Mouse (Mus musculus) hindbrain, embryonic 13.5 days (tissue): ENCODE measurements around the gene Gm9821. TPM values are rescaled to one million over a fixed set of nuclear protein-coding genes. Genes with fewer than 3 reads are reported as not detected.
A peak's percentile ranks its signal among the peaks of the same experiment; 100 is the strongest.

Source experiments
- ATAC-seq: fragments of 200-750 bp; cut with Nextera tagmentation; 2 replicates; pipeline ENCODE4 v1.8.0; 2017; ENCODE audit warnings: moderate TSS enrichment; ENCODE audit not compliant: low FRiP score
- H3K27ac ChIP-seq: fragments of 300-500 bp; sonication (generic); 2 replicates; pipeline ENCODE4 v1.5.1; 2015; ENCODE audit warnings: inconsistent platforms, mild to moderate bottlenecking, moderate library complexity
- H3K27me3 ChIP-seq: fragments of 300-500 bp; sonication (generic); 2 replicates; pipeline ENCODE4 v1.6.1; 2015; ENCODE audit warnings: mild to moderate bottlenecking, inconsistent platforms
- H3K36me3 ChIP-seq: fragments of 300-500 bp; sonication (generic); 2 replicates; pipeline ENCODE4 v1.6.1; 2015; ENCODE audit warnings: mild to moderate bottlenecking, inconsistent platforms
- H3K4me1 ChIP-seq: fragments of 300-500 bp; sonication (generic); replicated peaks from 2 replicates; pipeline ENCODE4 v1.6.1; 2015; ENCODE audit warnings: inconsistent platforms
- H3K4me2 ChIP-seq: fragments of 300-500 bp; sonication (generic); 2 replicates; pipeline ENCODE4 v1.6.1; 2015; ENCODE audit warnings: inconsistent platforms, mild to moderate bottlenecking, moderate library complexity
- H3K4me3 ChIP-seq: fragments of 300-500 bp; sonication (generic); 2 replicates; pipeline ENCODE4 v1.5.1; 2015; ENCODE audit warnings: mild to moderate bottlenecking, inconsistent platforms
- H3K9ac ChIP-seq: fragments of 300-500 bp; sonication (generic); 2 replicates; pipeline ENCODE4 v1.6.1; 2015; ENCODE audit warnings: mild to moderate bottlenecking, inconsistent platforms
- H3K9me3 ChIP-seq: fragments of 300-500 bp; sonication (generic); 2 replicates; pipeline ENCODE4 v1.6.1; 2016; ENCODE audit warnings: inconsistent platforms
- WGBS: fragments of 180-500 bp; shearing (Covaris S2); methylation state at CpG from one replicate; pipeline ENCODE4 v1.1.7; 2015; 5-methylcytosine and 5-hydroxymethylcytosine counted together
- polyA plus RNA-seq: library from polyadenylated mRNA; unstranded; fragments of >200 nt; fragmentation: Nextera tagmentation; extraction: Ambion mirVana; gene quantifications from 2 replicates; pipeline ENCODE4 v1.2.1, GENCODE M21; 2015

The Gm9821 gene
- polyA plus RNA-seq, 1 experiment from 2014 or later: 0.25 TPM

- Histone ChIP-seq H3K4me1 (peaks cover 68% of the 10 kb centered on the region), H3K27me3 (no peaks in the 10 kb centered on the region), H3K9ac (no peak overlapping the region), H3K4me2 (no peak overlapping the region), H3K4me3 (no peak overlapping the region), H3K36me3 (no peaks in the 10 kb centered on the region), H3K27ac (peak overlapping the region; percentile 40; the same call in 1 of the 2 replicates), H3K9me3 (no peaks in the 10 kb centered on the region)
- ATAC-seq: peak; percentile 66
- 25% methylated on average over 4 of the region's 4 CpGs for WGBS
Observed at GRCm38 (mm10) chr2:91957096-91957495, 11.6 kb downstream of the Gm9821 start.

- Histone ChIP-seq H3K4me1 (peaks cover 77% of the 10 kb centered on the region), H3K27me3 (no peaks in the 10 kb centered on the region), H3K4me2 (no peak overlapping the region), H3K9ac (no peak overlapping the region), H3K27ac (no peak overlapping the region), H3K36me3 (no peaks in the 10 kb centered on the region), H3K4me3 (no peak overlapping the region), H3K9me3 (no peaks in the 10 kb centered on the region)
- WGBS: 77% methylated on average over 8 of the region's 8 CpGs
- ATAC-seq: no peak
Observed at GRCm38 (mm10) chr2:91958049-91958448, 12.5 kb downstream of the Gm9821 start.

GRCm38 (mm10) chr2:91958701-91959457, 13.4 kb downstream of the Gm9821 start:
- Histone ChIP-seq H3K4me3 (no peak overlapping the region), H3K9ac (no peak overlapping the region), H3K27me3 (no peaks in the 10 kb centered on the region), H3K36me3 (no peaks in the 10 kb centered on the region), H3K4me2 (no peak overlapping the region), H3K27ac (peak overlapping the region; percentile 30; the same call in 1 of the 2 replicates), H3K4me1 (peaks cover 72% of the 10 kb centered on the region), H3K9me3 (no peaks in the 10 kb centered on the region)
- no peak for ATAC-seq
- WGBS: 53% methylated on average over 10 of the region's 10 CpGs

GRCm38 (mm10) chr2:91959544-91960410, 14.3 kb downstream of the Gm9821 start:
- Histone ChIP-seq H3K9ac (0 out of 2 replicates have a peak overlapping the region, but pooled peaks have one; percentile 19), H3K36me3 (no peaks in the 10 kb centered on the region), H3K27ac (peak overlapping the region; percentile 30; the same call in 1 of the 2 replicates), H3K4me2 (no peak overlapping the region), H3K9me3 (no peaks in the 10 kb centered on the region), H3K4me3 (no peak overlapping the region), H3K4me1 (peaks cover 65% of the 10 kb centered on the region), H3K27me3 (peaks cover 5% of the 10 kb centered on the region)
- WGBS: 64% methylated on average over 11 of the region's 11 CpGs
- no peak for ATAC-seq

- WGBS: 90% methylated on average over 5 of the region's 5 CpGs
- H3K4me1 ChIP-seq: peaks cover 59% of the 10 kb centered on the region
- no peak for ATAC-seq
- no peaks in the 10 kb centered on the region for H3K9me3 ChIP-seq
- H3K36me3 ChIP-seq: no peaks in the 10 kb centered on the region
- H3K4me3 ChIP-seq: no peak overlapping the region
- no peak overlapping the region for H3K9ac ChIP-seq
- no peak overlapping the region for H3K4me2 ChIP-seq
- H3K27me3 ChIP-seq: peaks cover 12% of the 10 kb centered on the region
- no peak overlapping the region for H3K27ac ChIP-seq
Observed at GRCm38 (mm10) chr2:91960459-91960858, 15.0 kb downstream of the Gm9821 start.

GRCm38 (mm10) chr2:91961901-91962761, 16.6 kb downstream of the Gm9821 start:
- 0 out of 2 replicates have a peak overlapping the region, but pooled peaks have one; percentile 84 for H3K27ac ChIP-seq
- H3K27me3 ChIP-seq: peaks cover 22% of the 10 kb centered on the region
- H3K4me2 ChIP-seq: peak overlapping the region; percentile 91
- H3K4me1 ChIP-seq: peaks cover 50% of the 10 kb centered on the region
- H3K4me3 ChIP-seq: peak overlapping the region; percentile 88
- H3K9me3 ChIP-seq: no peaks in the 10 kb centered on the region
- ATAC-seq: no peak
- WGBS: 69% methylated on average over 4 of the region's 4 CpGs
- no peaks in the 10 kb centered on the region for H3K36me3 ChIP-seq
- H3K9ac ChIP-seq: peak overlapping the region; percentile 92

- under 1% methylated on average over 38 of the region's 39 CpGs for WGBS
- Histone ChIP-seq H3K27me3 (peaks cover 24% of the 10 kb centered on the region), H3K4me3 (peak overlapping the region; percentile 88), H3K9me3 (no peaks in the 10 kb centered on the region), H3K9ac (peak overlapping the region; percentile 92), H3K36me3 (no peaks in the 10 kb centered on the region), H3K4me2 (peak overlapping the region; percentile 91), H3K4me1 (peaks cover 42% of the 10 kb centered on the region), H3K27ac (peak overlapping the region; percentile 84)
- peak; percentile 62 for ATAC-seq
Observed at GRCm38 (mm10) chr2:91962864-91963401, 17.4 kb downstream of the Gm9821 start.

GRCm38 (mm10) chr2:91963443-91963932, 18.0 kb downstream of the Gm9821 start:
- Histone ChIP-seq H3K9me3 (no peaks in the 10 kb centered on the region), H3K36me3 (no peaks in the 10 kb centered on the region), H3K9ac (peak overlapping the region; percentile 92), H3K4me3 (peak overlapping the region; percentile 88), H3K4me1 (peaks cover 40% of the 10 kb centered on the region), H3K27me3 (peaks cover 27% of the 10 kb centered on the region), H3K27ac (peak overlapping the region; percentile 84), H3K4me2 (peak overlapping the region; percentile 91)
- ATAC-seq: peak; percentile 94
- 1% methylated on average over 14 of the region's 57 CpGs for WGBS

- H3K4me1 ChIP-seq: peaks cover 29% of the 10 kb centered on the region
- no peak overlapping the region for H3K27ac ChIP-seq
- no peak for ATAC-seq
- H3K9ac ChIP-seq: no peak overlapping the region
- peak overlapping the region; percentile 10; the same call in 1 of the 2 replicates for H3K4me2 ChIP-seq
- WGBS: 68% methylated on average over 3 of the region's 3 CpGs
- no peaks in the 10 kb centered on the region for H3K36me3 ChIP-seq
- peaks cover 27% of the 10 kb centered on the region for H3K27me3 ChIP-seq
- H3K9me3 ChIP-seq: no peaks in the 10 kb centered on the region
- 0 out of 2 replicates have a peak overlapping the region, but pooled peaks have one; percentile 14 for H3K4me3 ChIP-seq
Observed at GRCm38 (mm10) chr2:91964610-91965204, 19.2 kb downstream of the Gm9821 start.

GRCm38 (mm10) chr2:91965417-91965816, 19.9 kb downstream of the Gm9821 start:
- Histone ChIP-seq H3K36me3 (no peaks in the 10 kb centered on the region), H3K4me3 (peak overlapping the region; percentile 14), H3K4me2 (peak overlapping the region; percentile 10; the same call in 1 of the 2 replicates), H3K9me3 (no peaks in the 10 kb centered on the region), H3K27me3 (peaks cover 32% of the 10 kb centered on the region), H3K4me1 (peaks cover 22% of the 10 kb centered on the region), H3K27ac (no peak overlapping the region), H3K9ac (peak overlapping the region; percentile 56; the same call in 1 of the 2 replicates)
- ATAC-seq: no peak
- 29% methylated on average over 20 of the region's 20 CpGs for WGBS

- H3K27me3 ChIP-seq: peaks cover 41% of the 10 kb centered on the region
- no peak overlapping the region for H3K4me2 ChIP-seq
- peaks cover 22% of the 10 kb centered on the region for H3K4me1 ChIP-seq
- no peak for ATAC-seq
- no peak overlapping the region for H3K4me3 ChIP-seq
- no peak overlapping the region for H3K9ac ChIP-seq
- no peaks in the 10 kb centered on the region for H3K36me3 ChIP-seq
- no peaks in the 10 kb centered on the region for H3K9me3 ChIP-seq
- 90% methylated on average over 5 of the region's 5 CpGs for WGBS
- no peak overlapping the region for H3K27ac ChIP-seq
Observed at GRCm38 (mm10) chr2:91966367-91966766, 20.9 kb downstream of the Gm9821 start.
